Mouse (Mus musculus): ENCODE data around the gene Zcchc8.
"Not testable (repeated sequence)": the region's sequence is repeated elsewhere in the genome, so short reads cannot be mapped to it uniquely, and the experiment has no call there.

Gene Zcchc8

GRCm38 (mm10) chr5:123720328-123721311, at the start of gene Zcchc8:
Gene Zcchc8, minus strand, starts transcription at chr5:123721100.
- DNase-seq (ENCODE audit: low spot score), result peak; percentile 95

- not testable (repeated sequence) for DNase-seq (ENCODE audit: low spot score)
Measured at GRCm38 (mm10) chr5:123766455-123766854, 45.6 kb upstream of the Zcchc8 start.

GRCm38 (mm10) chr5:123765506-123765905, 44.6 kb upstream of the Zcchc8 start:
- no peak for DNase-seq (ENCODE audit: low spot score)

- peak; percentile 99 for DNase-seq (ENCODE audit: low spot score)
Measured at GRCm38 (mm10) chr5:123749065-123750064, 28.5 kb upstream of the Zcchc8 start, which contains the start of the genes Rsrc2 and Kntc1. Gene Rsrc2, minus strand, starts transcription at chr5:123749414. Gene Kntc1, plus strand, starts transcription at chr5:123749716.

GRCm38 (mm10) chr5:123748339-123749064, 27.6 kb upstream of the Zcchc8 start:
- no peak for DNase-seq (ENCODE audit: low spot score)

- DNase-seq (ENCODE audit: low spot score), result no peak
Measured at GRCm38 (mm10) chr5:123747604-123748003, 26.7 kb upstream of the Zcchc8 start.

GRCm38 (mm10) chr5:123746253-123746652, 25.4 kb upstream of the Zcchc8 start:
- DNase-seq (ENCODE audit: low spot score), result no peak

GRCm38 (mm10) chr5:123744358-123744757, 23.5 kb upstream of the Zcchc8 start:
- DNase-seq (ENCODE audit: low spot score), result no peak

- no peak for DNase-seq (ENCODE audit: low spot score)
Measured at GRCm38 (mm10) chr5:123730981-123731380, 10.1 kb upstream of the Zcchc8 start.

GRCm38 (mm10) chr5:123723816-123724215, 2.9 kb upstream of the Zcchc8 start:
- DNase-seq (ENCODE audit: low spot score), result not testable (repeated sequence)

- DNase-seq (ENCODE audit: low spot score), result no peak
Measured at GRCm38 (mm10) chr5:123714622-123715021, 6.3 kb downstream of the Zcchc8 start.

- no peak for DNase-seq (ENCODE audit: low spot score)
Measured at GRCm38 (mm10) chr5:123713782-123714181, 7.1 kb downstream of the Zcchc8 start.

- DNase-seq (ENCODE audit: low spot score), result no peak
Measured at GRCm38 (mm10) chr5:123709571-123709970, 11.3 kb downstream of the Zcchc8 start.

GRCm38 (mm10) chr5:123708598-123708997, 12.3 kb downstream of the Zcchc8 start:
- DNase-seq (ENCODE audit: low spot score), result no peak

- no peak for DNase-seq (ENCODE audit: low spot score)
Measured at GRCm38 (mm10) chr5:123700625-123701024, 20.3 kb downstream of the Zcchc8 start.

GRCm38 (mm10) chr5:123699198-123699597, 21.7 kb downstream of the Zcchc8 start:
- no peak for DNase-seq (ENCODE audit: low spot score)

GRCm38 (mm10) chr5:123696961-123697360, 23.9 kb downstream of the Zcchc8 start:
- no peak for DNase-seq (ENCODE audit: low spot score)

GRCm38 (mm10) chr5:123696244-123696643, 24.7 kb downstream of the Zcchc8 start:
- DNase-seq (ENCODE audit: low spot score), result no peak

GRCm38 (mm10) chr5:123694468-123694867, 26.4 kb downstream of the Zcchc8 start:
- no peak for DNase-seq (ENCODE audit: low spot score)

GRCm38 (mm10) chr5:123684221-123685144, 36.4 kb downstream of the Zcchc8 start, which contains the start of gene Clip1:
Gene Clip1, minus strand, starts transcription at chr5:123684618.
- DNase-seq (ENCODE audit: low spot score), result no peak
